Mouse (Mus musculus) hindbrain, embryonic 10.5 days (tissue): ENCODE results near the gene Snapc4. TPM values are rescaled to one million over a fixed set of nuclear protein-coding genes. Genes with fewer than 3 reads are reported as not detected.

Experiments
- DNase-seq: peaks from one replicate; pipeline ENCODE4 v3.0.0-alpha.2; 2017; ENCODE audit warnings: low spot score
- H3K27ac ChIP-seq: fragments of 300-500 bp; sonication (generic); 2 replicates; pipeline ENCODE4 v1.5.1; 2016; ENCODE audit warnings: mild to moderate bottlenecking, moderate library complexity
- H3K27me3 ChIP-seq: fragments of 300-500 bp; sonication (generic); 2 replicates; pipeline ENCODE4 v1.6.1; 2016; ENCODE audit warnings: mild to moderate bottlenecking; ENCODE audit not compliant: poor library complexity, insufficient read depth, severe bottlenecking
- H3K36me3 ChIP-seq: fragments of 300-500 bp; sonication (generic); 2 replicates; pipeline ENCODE4 v1.6.1; 2016; ENCODE audit warnings: mild to moderate bottlenecking, moderate library complexity
- H3K4me1 ChIP-seq: fragments of 300-500 bp; sonication (generic); replicated peaks from 2 replicates; pipeline ENCODE4 v1.6.1; 2016; ENCODE audit warnings: mild to moderate bottlenecking
- H3K4me3 ChIP-seq: fragments of 300-500 bp; sonication (generic); 2 replicates; pipeline ENCODE4 v1.5.1; 2016; ENCODE audit warnings: mild to moderate bottlenecking, moderate library complexity
- H3K9me3 ChIP-seq: fragments of 300-500 bp; sonication (generic); 2 replicates; pipeline ENCODE4 v1.6.1; 2016; ENCODE audit warnings: mild to moderate bottlenecking, moderate library complexity
- WGBS: fragments of 180-500 bp; shearing (Covaris S2); methylation state at CpG from one replicate; pipeline ENCODE4 v1.1.7; 2016; 5-methylcytosine and 5-hydroxymethylcytosine counted together
- polyA plus RNA-seq: library from polyadenylated mRNA; unstranded; fragments of >200 nt; fragmentation: Nextera tagmentation; extraction: Ambion mirVana; gene quantifications from 2 replicates; pipeline ENCODE4 v1.2.1, GENCODE M21; 2016

The Snapc4 gene
- 35.3 and 35.5 TPM in 2 replicates for polyA plus RNA-seq

DNA sequence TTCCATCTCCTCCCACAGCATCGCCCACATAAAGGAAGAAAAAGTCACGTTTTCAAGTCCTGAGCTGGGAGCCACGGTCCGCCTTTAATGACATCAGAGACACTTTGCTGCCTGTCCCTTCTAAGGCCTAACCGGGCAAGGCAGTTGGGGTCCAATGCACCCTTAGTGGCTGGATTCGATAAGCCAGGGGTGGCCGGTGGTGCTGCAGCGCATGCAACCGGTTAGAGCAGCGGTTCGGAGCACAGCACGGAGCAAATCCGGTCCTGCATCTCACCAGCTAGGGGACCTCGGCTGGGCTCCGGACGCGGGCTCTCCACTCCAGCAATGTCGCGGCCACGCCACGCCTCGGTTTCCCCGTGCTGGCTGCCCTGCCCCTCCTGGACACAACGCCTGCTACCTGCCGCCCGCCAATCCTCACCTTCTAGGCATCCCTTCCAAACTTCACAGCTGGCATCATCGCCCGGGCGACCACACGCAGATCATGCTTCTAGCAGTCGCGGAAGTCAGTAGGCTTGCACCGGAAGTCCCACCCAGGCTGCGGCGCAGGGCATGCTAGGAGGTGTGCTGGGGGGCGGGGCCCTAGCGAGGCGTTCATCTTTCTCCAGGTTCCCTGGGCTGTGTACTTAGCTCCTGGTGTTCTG is at the start of gene Snapc4:
Gene Snapc4 (minus strand): TSS at position 523 of the 641 bp plus-strand sequence.
- Histone ChIP-seq H3K27ac (peak within 1 kb of the TSS; percentile 87), H3K4me1 (peaks cover 18% of the 10 kb centered on the region), H3K36me3 (peaks cover 71% of the 10 kb centered on the region), H3K4me3 (peak within 1 kb of the TSS; percentile 95), H3K27me3 (no peaks in the 10 kb centered on the region), H3K9me3 (no peaks in the 10 kb centered on the region)
- under 1% methylated on average over 38 of the region's 38 CpGs for WGBS
- peak; percentile 86 for DNase-seq

GRCm38 (mm10) chr2:26429851-26430250 is 49.4 kb upstream of the Snapc4 start:
- Histone ChIP-seq H3K27ac (no peak overlapping the region), H3K4me3 (no peak overlapping the region), H3K36me3 (peaks cover 100% of the 10 kb centered on the region), H3K9me3 (no peaks in the 10 kb centered on the region), H3K27me3 (no peaks in the 10 kb centered on the region), H3K4me1 (no peaks in the 10 kb centered on the region)
- 90% methylated on average over 5 of the region's 5 CpGs for WGBS
- DNase-seq = no peak

DNA sequence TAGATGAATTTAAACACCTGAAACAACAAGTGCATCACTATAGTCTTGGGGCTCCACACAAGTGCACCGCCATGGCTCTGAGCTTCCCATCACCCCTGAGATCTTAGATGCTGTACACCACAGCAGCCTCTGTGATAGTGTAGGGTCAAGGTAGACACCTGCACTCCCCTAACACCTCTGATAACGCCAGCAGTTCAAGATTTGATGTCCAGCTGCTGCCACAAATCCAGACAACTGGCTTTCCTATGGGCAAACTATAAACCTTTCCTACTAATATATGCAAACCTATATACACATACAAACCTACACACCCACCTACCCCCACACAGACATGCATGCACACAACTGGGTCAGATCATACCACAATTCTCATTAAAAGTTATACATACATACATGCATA is 44.1 kb upstream of the Snapc4 start:
- DNase-seq = no peak
- Histone ChIP-seq H3K9me3 (no peaks in the 10 kb centered on the region), H3K27me3 (no peaks in the 10 kb centered on the region), H3K27ac (no peak overlapping the region), H3K36me3 (peaks cover 100% of the 10 kb centered on the region), H3K4me1 (no peaks in the 10 kb centered on the region), H3K4me3 (no peak overlapping the region)
- 93% methylated on average over 2 of the region's 2 CpGs for WGBS

DNA sequence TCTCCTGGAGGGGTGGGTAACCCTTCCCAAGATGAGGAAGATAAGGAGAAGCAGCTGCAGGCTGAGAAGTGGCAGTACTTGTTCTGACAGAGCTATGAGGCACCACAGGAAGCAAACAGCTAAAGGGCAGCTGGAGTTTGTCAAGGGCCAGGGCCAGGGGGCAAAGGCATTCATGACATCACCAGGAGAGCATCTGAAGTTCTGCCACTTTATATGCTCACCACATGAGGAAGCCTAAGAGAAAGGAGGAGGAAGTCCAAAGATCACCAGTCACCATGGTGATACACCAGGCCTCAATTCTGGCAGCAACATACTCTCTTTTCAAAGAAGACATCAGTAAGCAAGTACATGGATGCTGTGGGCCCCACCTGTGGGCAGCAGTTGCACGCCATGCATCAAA is 42.6 kb upstream of the Snapc4 start:
- Histone ChIP-seq H3K27me3 (no peaks in the 10 kb centered on the region), H3K4me3 (no peak overlapping the region), H3K36me3 (peaks cover 100% of the 10 kb centered on the region), H3K4me1 (no peaks in the 10 kb centered on the region), H3K9me3 (no peaks in the 10 kb centered on the region), H3K27ac (no peak overlapping the region)
- no peak for DNase-seq
- 89% methylated on average over 1 of the region's 1 CpGs for WGBS

DNA sequence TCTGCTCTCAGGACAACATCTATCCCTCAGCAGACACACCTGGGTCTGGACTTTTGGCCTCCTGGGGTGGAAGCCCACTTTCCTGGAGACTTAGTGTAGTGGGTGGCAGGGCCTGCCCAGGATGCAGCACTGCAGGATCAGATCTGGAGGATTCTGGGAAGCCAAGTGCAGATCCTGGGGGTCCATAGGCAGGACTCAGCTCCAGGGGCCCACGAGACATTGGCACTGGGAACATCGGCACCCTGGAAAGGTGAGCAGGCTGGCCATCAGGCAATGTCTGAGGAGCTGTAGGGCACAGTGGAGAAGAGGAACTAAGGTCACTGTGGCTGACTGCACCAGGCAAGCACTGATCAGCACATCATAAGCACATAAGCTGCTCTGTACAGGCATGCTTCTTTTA is 41.5 kb upstream of the Snapc4 start:
- Histone ChIP-seq H3K36me3 (peaks cover 100% of the 10 kb centered on the region), H3K4me1 (no peaks in the 10 kb centered on the region), H3K4me3 (no peak overlapping the region), H3K27me3 (no peaks in the 10 kb centered on the region), H3K9me3 (no peaks in the 10 kb centered on the region), H3K27ac (no peak overlapping the region)
- DNase-seq = no peak
- 96% methylated on average over 2 of the region's 2 CpGs for WGBS

DNA sequence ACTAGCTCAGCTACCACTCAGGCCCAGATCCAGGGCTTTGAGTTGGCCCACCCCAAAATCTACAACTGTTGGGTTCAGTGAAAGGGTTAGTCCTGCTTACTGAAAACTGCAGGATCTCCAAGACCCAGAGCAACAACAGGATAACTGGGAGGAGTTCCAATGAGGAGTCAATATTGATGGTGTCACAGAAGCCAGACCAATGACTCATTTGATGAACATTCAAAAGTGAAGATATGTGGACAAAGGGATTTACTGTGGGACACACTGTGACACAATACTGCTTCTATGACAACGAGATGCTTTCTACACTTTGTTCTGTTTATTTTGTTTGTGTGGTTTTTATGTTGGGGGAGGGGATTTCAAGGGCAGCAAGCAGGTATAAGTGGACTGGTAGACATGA is 37.7 kb upstream of the Snapc4 start:
- no peaks in the 10 kb centered on the region for H3K27me3 ChIP-seq
- H3K4me1 ChIP-seq = no peaks in the 10 kb centered on the region
- H3K4me3 ChIP-seq = no peak overlapping the region
- no peak for DNase-seq
- peaks cover 100% of the 10 kb centered on the region for H3K36me3 ChIP-seq
- no peak overlapping the region for H3K27ac ChIP-seq
- H3K9me3 ChIP-seq = no peaks in the 10 kb centered on the region
- 94% methylated on average over 1 of the region's 1 CpGs for WGBS

GRCm38 (mm10) chr2:26417066-26417465 is 36.6 kb upstream of the Snapc4 start:
- Histone ChIP-seq H3K36me3 (peaks cover 100% of the 10 kb centered on the region), H3K9me3 (no peaks in the 10 kb centered on the region), H3K4me1 (no peaks in the 10 kb centered on the region), H3K4me3 (no peak overlapping the region), H3K27ac (no peak overlapping the region), H3K27me3 (no peaks in the 10 kb centered on the region)
- DNase-seq = no peak

DNA sequence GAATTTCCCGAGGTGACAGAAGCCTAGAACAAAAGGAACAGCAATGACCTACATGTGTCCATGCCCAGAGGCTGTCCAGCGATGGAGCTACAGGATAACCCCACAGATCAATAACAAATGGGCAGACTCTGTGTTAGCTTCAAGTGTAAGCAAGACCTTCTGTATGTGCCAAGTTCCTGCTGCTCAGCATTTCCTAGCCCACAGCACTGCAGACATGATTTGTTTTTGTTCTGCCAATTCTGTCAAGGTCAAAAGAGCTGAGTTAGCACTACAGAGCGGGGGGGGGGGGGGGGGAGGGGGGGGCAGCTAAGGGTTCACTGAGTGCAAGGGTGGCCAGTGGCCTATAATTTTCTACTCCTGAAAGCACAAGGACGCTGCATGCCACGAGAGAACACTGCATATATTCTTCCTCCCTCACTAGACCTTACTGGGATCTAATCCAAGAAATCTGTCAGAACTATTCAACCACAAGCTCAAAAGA is 30.5 kb upstream of the Snapc4 start:
- peaks cover 92% of the 10 kb centered on the region for H3K36me3 ChIP-seq
- WGBS = 89% methylated on average over 5 of the region's 5 CpGs
- DNase-seq = no peak

GRCm38 (mm10) chr2:26410091-26410490 is 29.6 kb upstream of the Snapc4 start:
- 80% methylated on average over 5 of the region's 5 CpGs for WGBS
- H3K27me3 ChIP-seq = no peaks in the 10 kb centered on the region
- H3K9me3 ChIP-seq = no peaks in the 10 kb centered on the region
- H3K4me1 ChIP-seq = peaks cover 41% of the 10 kb centered on the region
- no peak overlapping the region for H3K27ac ChIP-seq
- H3K36me3 ChIP-seq = peaks cover 92% of the 10 kb centered on the region
- no peak overlapping the region for H3K4me3 ChIP-seq
- no peak for DNase-seq

More for the DNA sequence above, 30.5 kb upstream of the Snapc4 start:
- Histone ChIP-seq H3K4me1 (peaks cover 34% of the 10 kb centered on the region), H3K27ac (no peak overlapping the region), H3K27me3 (no peaks in the 10 kb centered on the region), H3K4me3 (no peak overlapping the region), H3K9me3 (no peaks in the 10 kb centered on the region)

GRCm38 (mm10) chr2:26409362-26409761 is 28.9 kb upstream of the Snapc4 start:
- 60% methylated on average over 3 of the region's 3 CpGs for WGBS
- H3K27ac ChIP-seq = peak overlapping the region; percentile 96; the same call in 1 of the 2 replicates
- H3K9me3 ChIP-seq = no peaks in the 10 kb centered on the region
- H3K27me3 ChIP-seq = no peaks in the 10 kb centered on the region
- no peak for DNase-seq
- H3K4me1 ChIP-seq = peaks cover 47% of the 10 kb centered on the region
- H3K36me3 ChIP-seq = peaks cover 92% of the 10 kb centered on the region
- H3K4me3 ChIP-seq = peak overlapping the region; percentile 86

DNA sequence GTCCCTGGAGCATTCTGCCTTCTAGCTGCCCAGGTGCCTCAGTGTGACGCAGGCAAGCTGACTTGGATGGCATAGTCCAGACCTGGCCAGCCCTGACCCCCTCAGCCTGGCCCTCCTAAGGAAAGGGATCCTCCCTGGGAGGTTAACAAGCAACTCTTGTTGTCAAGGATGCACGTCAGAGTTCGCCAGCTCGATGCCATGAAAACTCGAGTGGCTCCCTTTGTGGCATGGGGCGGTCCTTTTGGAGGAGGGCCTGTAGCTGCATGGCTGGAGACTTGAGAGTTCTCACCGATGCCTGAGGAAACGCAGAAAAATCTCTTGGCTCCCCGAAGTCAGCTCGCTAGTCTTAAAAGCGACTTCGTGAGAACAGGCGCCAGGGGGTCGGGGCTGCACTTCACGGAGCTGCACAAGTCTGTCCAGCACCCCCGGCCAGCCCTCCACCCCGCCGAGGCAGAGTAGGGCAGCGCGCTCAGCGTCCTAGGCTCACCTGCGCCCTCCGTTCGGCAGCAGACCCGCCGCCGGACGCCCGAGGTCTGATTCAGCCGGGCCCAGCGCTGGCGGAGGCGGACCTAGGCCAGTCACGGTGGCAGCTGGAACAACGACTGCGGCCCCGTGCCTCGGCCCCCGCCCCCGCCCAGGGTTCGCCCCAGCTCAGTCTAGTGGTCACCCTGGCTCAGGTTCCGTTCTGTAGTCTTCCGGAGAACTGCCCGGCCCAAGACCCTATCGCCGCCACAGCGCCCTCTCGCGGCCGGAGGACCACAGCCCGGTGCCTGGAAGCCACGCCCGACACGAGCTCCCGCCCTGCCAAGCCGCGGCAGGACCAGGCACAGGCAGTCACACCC is 28.3 kb upstream of the Snapc4 start, which contains the start of gene Inpp5e:
Gene Inpp5e (minus strand): TSS at position 689 of the 842 bp plus-strand sequence.
- H3K4me1 ChIP-seq = peaks cover 47% of the 10 kb centered on the region
- WGBS = under 1% methylated on average over 57 of the region's 57 CpGs
- peak; percentile 99 for DNase-seq
- peak within 1 kb of the TSS; percentile 96 for H3K27ac ChIP-seq
- H3K36me3 ChIP-seq = peaks cover 86% of the 10 kb centered on the region
- no peaks in the 10 kb centered on the region for H3K27me3 ChIP-seq
- peak within 1 kb of the TSS; percentile 86 for H3K4me3 ChIP-seq
- H3K9me3 ChIP-seq = no peaks in the 10 kb centered on the region

- peaks cover 91% of the 10 kb centered on the region for H3K36me3 ChIP-seq
- 81% methylated on average over 8 of the region's 8 CpGs for WGBS
Measured at GRCm38 (mm10) chr2:26403306-26403705, 22.9 kb upstream of the Snapc4 start.

DNA sequence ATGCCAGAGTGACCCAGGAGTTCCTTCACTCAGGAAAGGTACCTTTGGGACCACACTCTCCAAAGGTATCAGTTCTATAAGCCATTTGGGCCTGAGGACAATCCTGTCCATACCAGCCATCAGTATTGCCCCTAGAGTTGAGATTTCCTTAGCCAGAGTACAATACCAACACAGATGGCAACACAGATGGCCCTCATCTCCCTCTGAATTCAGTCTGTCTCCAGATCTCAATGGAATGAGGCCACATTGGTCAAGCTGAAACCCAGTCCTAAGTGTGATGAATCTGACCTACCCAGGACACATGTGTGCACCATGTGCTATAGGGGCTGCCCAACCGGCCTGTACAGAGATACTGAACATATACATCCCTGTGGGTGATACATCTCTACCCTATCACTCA is 21.8 kb upstream of the Snapc4 start:
- Histone ChIP-seq H3K4me3 (no peak overlapping the region), H3K4me1 (peaks cover 32% of the 10 kb centered on the region), H3K9me3 (no peaks in the 10 kb centered on the region), H3K27me3 (no peaks in the 10 kb centered on the region), H3K36me3 (peaks cover 92% of the 10 kb centered on the region), H3K27ac (no peak overlapping the region)
- no peak for DNase-seq
- WGBS = 84% methylated on average over 1 of the region's 1 CpGs

More at GRCm38 (mm10) chr2:26403306-26403705, 22.9 kb upstream of the Snapc4 start:
- DNase-seq = no peak
- Histone ChIP-seq H3K4me3 (no peak overlapping the region), H3K27ac (no peak overlapping the region; the same call in 1 of the 2 replicates), H3K27me3 (no peaks in the 10 kb centered on the region), H3K4me1 (peaks cover 42% of the 10 kb centered on the region), H3K9me3 (no peaks in the 10 kb centered on the region)
